Mouse (Mus musculus) ES-E14 (cell line): ENCODE data around the gene Fmc1.

Source experiments
- HCFC1 ChIP-seq: IDR thresholded peaks from 2 replicates; pipeline ENCODE4 v1.6.1; 2012; ENCODE audit warnings: low read length, inconsistent platforms, borderline replicate concordance; ENCODE audit not compliant: insufficient read depth
- MAFK ChIP-seq: IDR thresholded peaks from 2 replicates; pipeline ENCODE4 v1.6.1; 2014; ENCODE audit warnings: mild to moderate bottlenecking, low read depth, low read length, inconsistent platforms; ENCODE audit not compliant: insufficient read depth
- ZNF384 ChIP-seq: IDR thresholded peaks from 2 replicates; pipeline ENCODE4 v1.6.1; 2012; ENCODE audit warnings: low read depth, low read length, inconsistent platforms

DNA sequence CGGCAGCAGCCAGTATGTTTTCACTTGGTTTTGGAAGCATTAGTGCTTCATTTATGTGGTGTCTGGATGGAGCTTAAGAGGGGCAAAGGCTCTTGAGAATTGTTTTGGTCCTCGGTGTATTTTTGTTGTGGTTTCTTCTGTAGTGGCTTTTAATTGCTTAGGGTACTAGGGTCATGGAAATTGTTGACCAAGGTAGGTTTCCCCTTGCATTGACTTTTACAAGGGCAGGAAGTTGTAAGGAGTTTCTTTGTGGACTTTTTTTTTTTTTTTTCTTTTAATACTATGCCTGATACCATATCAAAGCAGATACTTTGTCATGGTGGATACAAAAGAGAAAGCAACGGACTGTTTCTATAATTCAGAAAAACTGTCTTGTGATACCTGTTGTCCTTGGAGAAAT is 48.4 kb downstream of the Fmc1 start:
- TF ChIP-seq MAFK (no peak), ZNF384 (no peak), HCFC1 (no peak)
